Mouse (Mus musculus): ENCODE measurements around the gene 5830473C10Rik.

DNA sequence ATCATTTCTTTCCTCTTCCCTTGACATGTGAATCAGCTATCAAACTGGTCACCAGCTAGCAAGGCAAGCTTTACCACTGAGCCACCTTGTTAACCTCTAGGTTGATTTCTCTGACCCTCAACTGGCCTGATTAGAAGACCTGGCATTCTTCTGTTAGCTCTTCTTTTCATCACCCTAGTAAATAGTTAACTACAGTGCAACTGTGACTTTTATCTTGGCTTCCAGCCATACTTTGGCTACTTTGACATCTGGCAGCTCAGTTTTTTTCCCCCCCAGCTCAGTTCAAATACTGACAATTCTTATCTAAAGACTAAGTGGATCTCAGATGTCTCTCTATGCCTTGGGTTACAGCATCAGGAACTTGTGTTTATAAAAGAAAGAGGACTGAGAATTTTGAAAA lies 7.4 kb downstream of the 5830473C10Rik start:
- TF ChIP-seq GATA1 (IDR thresholded peaks at IDR 0.05; ENCODE audit: low read length) (no peak), TAL1 (IDR thresholded peaks at IDR 0.05; ENCODE audit: low read length) (no peak)

Measured in erythroblast, embryonic 14.5 days (primary cell).